ENCODE assay signal across 10 mouse cellular contexts in genomic region chr10:69107253-69107652, GRCm38 (mm10). TPM values are rescaled to one million over a fixed set of nuclear protein-coding genes. Genes with fewer than 3 reads are reported as not detected.
DNase-seq lines count a peak whose midpoint lies in the region; ATAC-seq lines count a peak whose summit lies in the region.
"Had no signal": no experiment of that assay in that cellular context is flagged by ENCODE, and none has a peak within 500 bp of the region (broad histone marks: within the 10 kb centered on the region; RNA-seq: fewer than 3 reads in every experiment).

No protein-coding gene starts in this region.

- H3K4me1 ChIP-seq in stomach, embryonic 15.5 days = peaks cover 6% of the 10 kb centered on the region; the same call in 1 of the 2 replicates

- WGBS in stomach, embryonic 15.5 days = 19% methylated on average over 8 of the region's 8 CpGs

- no peaks in the 10 kb centered on the region for H3K36me3 ChIP-seq in stomach, embryonic 15.5 days
- H3K36me3 ChIP-seq: limb, embryonic 15.5 days had no signal

- H3K9ac ChIP-seq in stomach, embryonic 15.5 days = no peak overlapping the region
- H3K9ac ChIP-seq: limb, embryonic 15.5 days had no signal

- H3K27me3 ChIP-seq in stomach, embryonic 15.5 days (replicated peaks) = no peaks in the 10 kb centered on the region
- H3K27me3 ChIP-seq: limb, embryonic 15.5 days had no signal

- H3K9me3 ChIP-seq in stomach, embryonic 15.5 days = no peaks in the 10 kb centered on the region
- H3K9me3 ChIP-seq: limb, embryonic 15.5 days had no signal

- no peak overlapping the region for H3K4me2 ChIP-seq in stomach, embryonic 15.5 days
- H3K4me2 ChIP-seq: limb, embryonic 15.5 days had no signal

- no peak overlapping the region for H3K4me3 ChIP-seq in stomach, embryonic 15.5 days (replicated peaks)
- H3K4me3 ChIP-seq: limb, embryonic 15.5 days had no signal

- intact Hi-C loops in gastrocnemius, postnatal 36 days (cut with DNase I) = no loop called here
- intact Hi-C loops in left cerebral cortex, postnatal 10 days (cut with DNase I) = loop anchor here (10.0 kb wide), 1 partner anchor 202 kb away; no protein-coding TSS in a partner anchor

- DNase-seq in gastrocnemius, postnatal 10 days = peak; percentile 19
- DNase-seq in gastrocnemius, postnatal 36 days = no peak
- DNase-seq in ovary, adult 18-20 months (ENCODE audit: low spot score) = peak; percentile 20
- no peak for DNase-seq in ovary, postnatal 36 days (ENCODE audit: low spot score)
- peak; percentile 48 for DNase-seq in kidney, postnatal 14 days
- DNase-seq in left cerebral cortex, postnatal 10 days (ENCODE audit: extremely low spot score in 1 of 2, low spot score in 2 of 2) = no peak
- DNase-seq in layer of hippocampus, adult 9-10 months (ENCODE audit: low spot score) = no peak

- peak; percentile 63; the same call in 1 of the 2 replicates for ATAC-seq in stomach, embryonic 15.5 days (ENCODE audit: insufficient read depth, low FRiP score, low read depth)
- ATAC-seq: forebrain, embryonic 16.5 days had no signal

- H3K27ac ChIP-seq in stomach, embryonic 15.5 days = peak overlapping the region; percentile 59; the same call in 1 of the 2 replicates
- H3K27ac ChIP-seq: limb, embryonic 15.5 days had no signal

RNA-seq across cellular contexts. Expression of gene Rhobtb1, which starts 44.0 kb away (rescaled TPM):
- total RNA-seq in gastrocnemius, postnatal 10 days (2021) = 10 to 100 TPM; 12.5 to 16.1 TPM
- total RNA-seq in gastrocnemius, postnatal 36 days (2021) = 10 to 100 TPM; 17.3 to 21.7 TPM
- polyA plus RNA-seq in stomach, embryonic 15.5 days (2015; fragmentation: Nextera tagmentation; extraction: Ambion mirVana) = 28.6 and 33.0 TPM in 2 replicates
- 10 to 100 TPM; 10.0 to 14.4 TPM for total RNA-seq in left cerebral cortex, postnatal 10 days (2021)

Comparison
In these comparisons a context has a peak if more than half of its experiments do, and no peak if none do; other contexts are left out.
1. DNase-seq: peak in gastrocnemius, postnatal 10 days (single experiment), ovary, adult 18-20 months (single experiment) and kidney, postnatal 14 days (single experiment); none in gastrocnemius, postnatal 36 days (0 of 2), ovary, postnatal 36 days (single experiment), left cerebral cortex, postnatal 10 days (0 of 2) and layer of hippocampus, adult 9-10 months (single experiment).